Mouse (Mus musculus): Measurements from ENCODE around the gene Tnfrsf8. TPM values are rescaled to one million over a fixed set of nuclear protein-coding genes. Genes with fewer than 3 reads are reported as not detected.
A peak's percentile ranks its signal among the peaks of the same experiment; 100 is the strongest.

Tnfrsf8 gene
- polyA plus RNA-seq, 1 experiment: 0.68 TPM

DNA sequence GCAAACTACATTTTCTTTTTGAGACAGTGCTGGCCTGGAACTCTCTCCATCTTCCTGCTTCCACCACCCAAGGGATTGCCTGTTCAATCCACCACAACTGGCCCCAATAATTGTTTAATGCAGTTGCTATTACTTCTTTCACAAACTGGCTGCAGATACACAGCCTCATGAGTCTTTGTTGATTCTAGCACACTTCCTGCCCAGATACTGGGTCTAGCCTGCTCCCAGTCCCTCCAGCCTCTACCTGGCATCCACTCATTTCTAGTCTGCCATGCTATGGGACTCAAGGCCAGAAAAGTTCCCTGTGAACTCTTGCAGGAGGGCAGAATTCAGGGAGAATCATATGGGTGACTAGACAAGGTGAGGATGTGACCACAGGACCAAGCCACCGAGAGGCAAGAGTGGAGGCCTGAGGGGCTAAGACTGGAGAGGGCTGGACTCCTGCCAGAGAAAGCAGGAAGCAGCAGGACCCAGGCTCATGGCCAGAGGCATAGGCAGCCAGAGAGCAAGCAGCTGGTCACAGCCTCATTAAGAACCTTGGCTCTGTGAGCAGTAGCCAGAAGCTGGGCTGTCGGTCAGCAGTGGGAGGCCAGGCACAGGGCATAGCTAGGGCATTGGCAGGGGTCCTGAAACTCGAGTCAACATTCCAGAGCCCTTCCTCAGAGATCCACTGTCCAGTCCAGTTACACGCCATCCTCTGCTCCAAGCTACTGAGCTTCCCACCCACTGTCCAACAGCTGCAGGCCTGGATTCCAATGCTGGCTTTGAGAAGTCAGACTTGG lies 75.7 kb downstream of the Tnfrsf8 start:
- Histone ChIP-seq H3K4me3 (ENCODE audit: extremely low read depth, insufficient read depth, insufficient read length) (no peak overlapping the region), H3K4me1 (ENCODE audit: control insufficient read depth, insufficient read depth, insufficient read length) (peaks cover 50% of the 10 kb centered on the region), H3K36me3 (ENCODE audit: control insufficient read depth, insufficient read depth, low read length) (no peaks in the 10 kb centered on the region), H3K27me3 (ENCODE audit: control insufficient read depth, insufficient read depth, low read length) (no peaks in the 10 kb centered on the region), H3K27ac (ENCODE audit: insufficient read depth, low read length) (peak overlapping the region; percentile 83)
- DNase-seq (ENCODE audit: low read depth in 1 of 2, low spot score in 2 of 2): no peak
- TF ChIP-seq POLR2A (IDR thresholded peaks at IDR 0.05; ENCODE audit: low read depth, low read length): no peak
- no peak for TF ChIP-seq CTCF (IDR thresholded peaks at IDR 0.05; ENCODE audit: extremely low read depth, insufficient read depth, insufficient read length, insufficient replicate concordance)
- WGBS: 57% methylated on average over 4 of the region's 4 CpGs

DNA sequence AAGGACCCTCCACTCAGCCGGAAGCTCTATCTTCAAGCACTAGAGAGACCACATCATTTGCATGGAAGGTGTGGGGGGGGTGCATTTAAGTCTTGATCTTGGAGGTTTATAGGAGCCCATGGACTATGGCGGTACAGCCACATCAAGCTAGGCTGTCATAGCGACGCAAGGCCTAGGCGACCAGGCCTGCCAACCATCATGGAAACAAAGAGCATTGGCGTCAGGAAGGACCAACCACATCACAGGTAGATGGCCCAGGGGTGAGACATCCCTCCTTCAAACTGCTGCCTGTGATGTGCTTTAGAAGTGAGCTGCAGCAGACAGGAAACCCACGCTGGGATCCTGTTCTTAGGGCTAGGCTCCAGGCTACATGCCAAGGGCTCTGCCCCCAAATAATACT lies 78.9 kb downstream of the Tnfrsf8 start:
- Histone ChIP-seq H3K4me3 (ENCODE audit: extremely low read depth, insufficient read depth, insufficient read length) (no peak overlapping the region), H3K36me3 (ENCODE audit: control insufficient read depth, insufficient read depth, low read length) (no peaks in the 10 kb centered on the region), H3K27ac (ENCODE audit: insufficient read depth, low read length) (peak overlapping the region; percentile 41; the same call in 1 of the 2 replicates), H3K27me3 (ENCODE audit: control insufficient read depth, insufficient read depth, low read length) (no peaks in the 10 kb centered on the region), H3K4me1 (ENCODE audit: control insufficient read depth, insufficient read depth, insufficient read length) (peaks cover 50% of the 10 kb centered on the region)
- TF ChIP-seq CTCF (IDR thresholded peaks at IDR 0.05; ENCODE audit: extremely low read depth, insufficient read depth, insufficient read length, insufficient replicate concordance) (no peak), POLR2A (IDR thresholded peaks at IDR 0.05; ENCODE audit: low read depth, low read length) (no peak)
- 26% methylated on average over 7 of the region's 7 CpGs for WGBS
- DNase-seq (ENCODE audit: low read depth in 1 of 2, low spot score in 2 of 2): peak in 1 of 2 experiments; percentile 72

DNA sequence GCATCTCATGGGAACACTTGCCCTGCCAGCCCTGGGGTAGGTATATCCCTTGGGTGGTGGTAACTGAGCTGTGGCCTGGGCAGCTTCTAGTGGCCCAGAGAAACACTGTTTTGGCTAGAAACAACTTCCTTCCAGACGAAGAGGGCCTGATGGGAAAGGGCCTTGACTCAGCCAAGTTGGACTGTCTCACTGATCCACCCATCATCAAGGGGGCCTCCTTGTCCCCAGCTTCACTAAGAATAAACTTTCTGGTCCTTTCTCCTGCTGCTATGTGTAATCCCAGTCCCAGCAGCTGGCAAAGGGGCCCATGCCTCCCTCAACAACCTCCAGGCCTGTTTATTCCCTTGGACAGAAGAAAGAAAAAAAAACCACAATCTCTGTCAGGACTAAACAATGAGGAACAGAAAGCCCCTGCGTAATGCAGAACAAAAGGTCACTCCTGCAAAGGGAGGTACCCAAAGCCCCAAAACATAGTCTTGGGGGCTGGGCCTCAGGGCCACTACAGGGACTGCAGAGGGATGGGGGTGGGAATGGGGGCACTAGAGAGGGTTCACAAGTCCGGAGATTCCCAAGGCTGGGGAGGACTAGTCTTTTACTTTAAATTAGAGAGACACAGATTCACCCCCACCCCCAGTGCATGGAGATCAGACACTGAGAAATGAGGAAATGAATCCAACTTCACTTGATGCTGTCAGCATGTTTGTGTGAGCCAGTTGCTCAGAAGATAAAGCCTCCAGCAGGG lies 81.3 kb downstream of the Tnfrsf8 start:
- Histone ChIP-seq H3K4me1 (ENCODE audit: control insufficient read depth, insufficient read depth, insufficient read length) (peaks cover 44% of the 10 kb centered on the region; the same call in 1 of the 2 replicates), H3K27me3 (ENCODE audit: control insufficient read depth, insufficient read depth, low read length) (no peaks in the 10 kb centered on the region), H3K36me3 (ENCODE audit: control insufficient read depth, insufficient read depth, low read length) (no peaks in the 10 kb centered on the region), H3K4me3 (ENCODE audit: extremely low read depth, insufficient read depth, insufficient read length) (no peak overlapping the region), H3K27ac (ENCODE audit: insufficient read depth, low read length) (peak overlapping the region; percentile 80)
- TF ChIP-seq POLR2A (IDR thresholded peaks at IDR 0.05; ENCODE audit: low read depth, low read length) (no peak), CTCF (IDR thresholded peaks at IDR 0.05; ENCODE audit: extremely low read depth, insufficient read depth, insufficient read length, insufficient replicate concordance) (no peak)
- 26% methylated on average over 3 of the region's 3 CpGs for WGBS
- no peak for DNase-seq (ENCODE audit: low read depth in 1 of 2, low spot score in 2 of 2)

GRCm38 (mm10) chr4:145231732-145232131 lies 83.2 kb downstream of the Tnfrsf8 start:
- 82% methylated on average over 5 of the region's 5 CpGs for WGBS
- no peak for DNase-seq (ENCODE audit: low read depth in 1 of 2, low spot score in 2 of 2)
- no peak overlapping the region for H3K4me3 ChIP-seq (ENCODE audit: extremely low read depth, insufficient read depth, insufficient read length)
- H3K4me1 ChIP-seq (ENCODE audit: control insufficient read depth, insufficient read depth, insufficient read length): peaks cover 43% of the 10 kb centered on the region; the same call in 1 of the 2 replicates
- no peaks in the 10 kb centered on the region for H3K27me3 ChIP-seq (ENCODE audit: control insufficient read depth, insufficient read depth, low read length)
- H3K27ac ChIP-seq (ENCODE audit: insufficient read depth, low read length): no peak overlapping the region
- H3K36me3 ChIP-seq (ENCODE audit: control insufficient read depth, insufficient read depth, low read length): no peaks in the 10 kb centered on the region
- no peak for TF ChIP-seq CTCF (IDR thresholded peaks at IDR 0.05; ENCODE audit: extremely low read depth, insufficient read depth, insufficient read length, insufficient replicate concordance)
- TF ChIP-seq POLR2A (IDR thresholded peaks at IDR 0.05; ENCODE audit: low read depth, low read length): no peak

DNA sequence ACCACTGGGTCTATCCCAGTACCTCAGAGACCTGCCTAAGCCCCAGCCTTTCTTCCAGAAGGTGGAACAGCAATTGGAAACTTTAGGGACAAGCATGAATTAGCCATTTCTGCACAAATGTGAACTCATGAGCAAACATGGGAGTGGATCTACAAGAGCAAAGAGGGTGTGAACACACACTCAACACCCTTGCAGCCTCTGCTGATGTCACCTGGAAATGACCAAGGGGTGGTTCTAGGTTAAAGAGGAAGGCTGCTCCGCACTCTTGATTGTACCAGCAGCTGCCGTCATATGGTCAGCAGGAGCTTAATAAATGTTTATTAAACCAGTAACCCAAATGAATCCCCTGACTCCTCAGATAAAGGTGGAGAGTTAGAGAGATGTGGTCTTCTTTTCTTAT lies 84.3 kb downstream of the Tnfrsf8 start:
- 96% methylated on average over 2 of the region's 2 CpGs for WGBS
- Histone ChIP-seq H3K27me3 (ENCODE audit: control insufficient read depth, insufficient read depth, low read length) (no peaks in the 10 kb centered on the region), H3K36me3 (ENCODE audit: control insufficient read depth, insufficient read depth, low read length) (no peaks in the 10 kb centered on the region), H3K4me1 (ENCODE audit: control insufficient read depth, insufficient read depth, insufficient read length) (peaks cover 34% of the 10 kb centered on the region; the same call in 1 of the 2 replicates), H3K27ac (ENCODE audit: insufficient read depth, low read length) (peak overlapping the region; percentile 7; the same call in 1 of the 2 replicates), H3K4me3 (ENCODE audit: extremely low read depth, insufficient read depth, insufficient read length) (no peak overlapping the region)
- TF ChIP-seq CTCF (IDR thresholded peaks at IDR 0.05; ENCODE audit: extremely low read depth, insufficient read depth, insufficient read length, insufficient replicate concordance): no peak
- no peak for TF ChIP-seq POLR2A (IDR thresholded peaks at IDR 0.05; ENCODE audit: low read depth, low read length)
- DNase-seq (ENCODE audit: low read depth in 1 of 2, low spot score in 2 of 2): no peak

GRCm38 (mm10) chr4:145229524-145230163 lies 85.3 kb downstream of the Tnfrsf8 start:
- peaks cover 32% of the 10 kb centered on the region; the same call in 1 of the 2 replicates for H3K4me1 ChIP-seq (ENCODE audit: control insufficient read depth, insufficient read depth, insufficient read length)
- H3K27ac ChIP-seq (ENCODE audit: insufficient read depth, low read length): peak overlapping the region; percentile 66
- peaks cover 4% of the 10 kb centered on the region for H3K36me3 ChIP-seq (ENCODE audit: control insufficient read depth, insufficient read depth, low read length)
- DNase-seq (ENCODE audit: low read depth in 1 of 2, low spot score in 2 of 2): no peak
- no peak overlapping the region for H3K4me3 ChIP-seq (ENCODE audit: extremely low read depth, insufficient read depth, insufficient read length)
- no peaks in the 10 kb centered on the region for H3K27me3 ChIP-seq (ENCODE audit: control insufficient read depth, insufficient read depth, low read length)
- TF ChIP-seq CTCF (IDR thresholded peaks at IDR 0.05; ENCODE audit: extremely low read depth, insufficient read depth, insufficient read length, insufficient replicate concordance) (no peak), POLR2A (IDR thresholded peaks at IDR 0.05; ENCODE audit: low read depth, low read length) (no peak)
- 65% methylated on average over 5 of the region's 5 CpGs for WGBS
